Mouse (Mus musculus): ENCODE results near the gene Smap1.

The Smap1 gene

GRCm38 (mm10) chr1:23919086-23919485, 3.0 kb downstream of the Smap1 start:
- DNase-seq = no peak

- no peak for DNase-seq
Observed at GRCm38 (mm10) chr1:23915483-23915882, 6.6 kb downstream of the Smap1 start.

GRCm38 (mm10) chr1:23912988-23913387, 9.1 kb downstream of the Smap1 start:
- no peak for DNase-seq

- no peak for DNase-seq
Observed at GRCm38 (mm10) chr1:23906082-23906481, 16.0 kb downstream of the Smap1 start.

GRCm38 (mm10) chr1:23903340-23903739, 18.8 kb downstream of the Smap1 start:
- DNase-seq = no peak

- DNase-seq = no peak
Observed at GRCm38 (mm10) chr1:23902736-23903135, 19.4 kb downstream of the Smap1 start.

- DNase-seq = no peak
Observed at GRCm38 (mm10) chr1:23899647-23900020, 22.5 kb downstream of the Smap1 start.

DNA sequence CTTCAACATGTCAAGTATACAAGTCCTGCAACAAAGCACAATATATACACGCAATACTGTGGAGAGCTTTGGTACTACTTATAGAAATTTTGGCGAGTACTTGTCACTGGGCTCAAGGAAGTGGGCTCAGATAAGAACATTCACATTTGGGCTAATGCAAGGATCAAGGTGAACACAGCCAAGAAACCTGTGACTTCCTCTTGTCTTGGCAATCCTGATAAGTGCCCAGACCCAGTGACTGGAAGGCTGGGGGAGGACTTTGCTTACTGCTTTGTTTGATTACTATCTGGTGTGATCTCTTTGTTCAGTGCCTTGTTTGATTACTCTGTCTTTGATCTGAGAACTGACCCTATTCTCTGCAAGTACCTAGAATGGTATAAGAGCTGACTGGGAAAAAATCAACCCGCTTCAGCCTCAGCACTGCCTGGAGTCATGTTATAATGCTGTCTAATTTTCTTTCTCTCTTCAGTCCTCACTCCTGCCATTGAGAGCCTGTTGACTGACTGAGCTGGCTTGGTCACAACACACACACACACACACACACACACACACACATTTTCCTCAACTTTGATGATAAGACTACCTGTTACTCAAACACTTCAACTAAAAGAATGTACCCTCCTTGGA, 23.0 kb downstream of the Smap1 start:
- no peak for DNase-seq

GRCm38 (mm10) chr1:23892072-23892471, 30.0 kb downstream of the Smap1 start:
- DNase-seq = no peak

GRCm38 (mm10) chr1:23884914-23885313, 37.2 kb downstream of the Smap1 start:
- no peak for DNase-seq

GRCm38 (mm10) chr1:23884087-23884668, 37.9 kb downstream of the Smap1 start:
- no peak for DNase-seq

DNA sequence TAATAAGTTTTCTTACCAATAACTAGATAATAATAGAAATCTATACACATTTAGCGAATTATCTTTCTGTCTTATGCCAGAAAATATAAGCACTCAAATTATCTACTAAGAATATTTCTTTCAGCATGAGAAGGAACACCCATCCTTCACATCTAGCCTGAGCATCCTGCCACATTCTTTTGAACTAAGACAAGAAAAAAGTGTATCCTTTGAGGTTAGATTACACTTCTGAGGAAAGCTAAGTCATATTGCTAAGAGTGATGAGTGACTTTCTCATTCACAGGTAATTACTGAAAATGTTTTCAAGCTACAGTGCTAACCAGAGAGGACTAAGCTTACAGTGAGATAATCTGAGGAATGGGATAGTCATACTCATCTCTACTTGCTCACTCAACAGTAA, 39.4 kb downstream of the Smap1 start:
- no peak for DNase-seq

GRCm38 (mm10) chr1:23872194-23872593, 49.9 kb downstream of the Smap1 start:
- DNase-seq = no peak

GRCm38 (mm10) chr1:23867350-23867862, 54.7 kb downstream of the Smap1 start:
- peak; percentile 32 for DNase-seq

GRCm38 (mm10) chr1:23865566-23865965, 56.6 kb downstream of the Smap1 start:
- no peak for DNase-seq

- no peak for DNase-seq
Observed at GRCm38 (mm10) chr1:23860944-23861343, 61.2 kb downstream of the Smap1 start.

DNA sequence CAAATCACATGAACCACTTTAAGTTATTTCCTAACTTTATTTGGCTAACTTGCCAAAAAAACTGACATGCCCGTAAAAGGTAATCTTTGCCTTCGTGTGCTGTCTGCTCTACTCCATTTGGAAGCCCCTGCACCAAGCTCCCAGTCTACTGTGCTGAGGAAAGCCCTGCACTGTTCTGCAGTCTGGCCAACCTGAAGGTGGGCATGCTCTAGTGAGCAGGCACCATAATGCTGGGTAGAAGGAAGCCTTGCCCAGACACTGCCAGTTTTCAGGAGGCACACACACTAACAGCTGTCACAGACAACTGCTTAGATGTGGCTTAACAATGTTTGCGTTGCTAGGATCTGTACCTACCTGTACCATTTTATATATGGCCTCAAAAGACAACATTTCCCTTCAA, 66.5 kb downstream of the Smap1 start:
- no peak for DNase-seq

DNA sequence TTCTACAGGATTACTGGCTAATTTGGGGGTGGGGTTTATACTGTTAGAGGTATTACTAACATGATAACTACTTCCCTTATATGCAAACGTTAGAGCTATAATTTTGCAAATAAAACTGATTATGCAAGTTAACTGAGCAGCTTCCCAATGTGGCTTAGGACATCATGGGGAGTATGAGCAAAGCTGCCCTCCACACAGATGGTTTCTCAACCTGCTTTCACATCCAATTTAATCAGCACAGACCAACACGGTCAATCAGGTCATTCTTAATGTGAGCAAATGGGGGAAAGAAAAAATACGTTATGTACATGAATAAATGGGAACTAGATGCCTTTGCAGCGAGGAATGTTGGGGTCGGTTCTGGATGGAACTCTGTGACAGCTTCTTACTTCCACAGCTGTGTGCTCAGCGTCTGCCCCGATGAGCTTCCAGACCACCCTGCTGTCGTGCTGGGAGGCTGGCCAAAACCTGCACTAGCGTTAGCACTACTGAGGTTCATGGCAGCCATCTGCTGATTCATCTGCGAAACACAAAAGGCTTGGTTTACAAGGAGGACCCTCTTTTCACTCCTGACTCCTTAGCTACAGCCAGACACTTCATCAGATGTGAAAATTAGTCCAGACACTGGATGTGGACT, 76.0 kb downstream of the Smap1 start:
- no peak for DNase-seq

GRCm38 (mm10) chr1:23845007-23845406, 77.1 kb downstream of the Smap1 start:
- no peak for DNase-seq

- no peak for DNase-seq
Observed at GRCm38 (mm10) chr1:23843790-23844189, 78.3 kb downstream of the Smap1 start.

GRCm38 (mm10) chr1:23842629-23843028, 79.5 kb downstream of the Smap1 start:
- no peak for DNase-seq

GRCm38 (mm10) chr1:23840924-23841323, 81.2 kb downstream of the Smap1 start:
- DNase-seq = no peak

GRCm38 (mm10) chr1:23836630-23837029, 85.5 kb downstream of the Smap1 start:
- no peak for DNase-seq

DNA sequence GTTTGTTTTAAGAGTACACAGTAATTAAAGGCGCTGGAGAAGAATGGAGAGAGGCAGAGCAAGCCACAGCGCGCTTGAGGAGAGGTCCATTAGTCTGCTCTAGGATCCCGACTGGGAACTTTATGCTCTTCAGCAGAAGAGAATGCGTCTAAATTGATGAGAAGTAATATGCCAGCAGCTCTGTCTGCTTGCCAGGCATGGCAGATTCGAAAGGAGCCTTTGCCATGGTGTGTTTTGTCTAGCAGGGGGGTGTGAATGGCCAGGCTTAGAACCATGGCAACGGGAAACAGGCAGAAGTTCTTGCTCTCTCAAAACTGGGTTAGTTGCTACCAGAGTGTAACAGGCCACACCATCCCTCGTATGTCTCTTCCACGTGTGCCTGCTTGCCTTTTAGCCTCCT, 87.3 kb downstream of the Smap1 start:
- DNase-seq = no peak
